Mouse (Mus musculus) forebrain, embryonic 15.5 days (tissue): Measurements from ENCODE around the gene Lgals3bp. TPM values are rescaled to one million over a fixed set of nuclear protein-coding genes. Genes with fewer than 3 reads are reported as not detected.

ENCODE experiments used
- ATAC-seq: fragments of 200-750 bp; cut with Nextera tagmentation; replicated peaks from 2 replicates; pipeline ENCODE4 v1.8.0; 2017; ENCODE audit warnings: mild to moderate bottlenecking, moderate TSS enrichment, moderate library complexity
- H3K27ac ChIP-seq: fragments of 300-500 bp; sonication (generic); replicated peaks from 2 replicates; pipeline ENCODE4 v1.5.1; 2015; ENCODE audit warnings: mild to moderate bottlenecking, inconsistent platforms
- H3K27me3 ChIP-seq: fragments of 300-500 bp; sonication (generic); 2 replicates; pipeline ENCODE4 v1.6.1; 2015; ENCODE audit warnings: inconsistent platforms
- H3K36me3 ChIP-seq: fragments of 300-500 bp; sonication (generic); 2 replicates; pipeline ENCODE4 v1.6.1; 2015; ENCODE audit warnings: mild to moderate bottlenecking, inconsistent platforms
- H3K4me1 ChIP-seq: fragments of 300-500 bp; sonication (generic); 2 replicates; pipeline ENCODE4 v1.6.1; 2015; ENCODE audit warnings: inconsistent platforms
- H3K4me2 ChIP-seq: fragments of 300-500 bp; sonication (generic); replicated peaks from 2 replicates; pipeline ENCODE4 v1.6.1; 2015; ENCODE audit warnings: mild to moderate bottlenecking, inconsistent platforms
- H3K4me3 ChIP-seq: fragments of 300-500 bp; sonication (generic); 2 replicates; pipeline ENCODE4 v1.5.1; 2015; ENCODE audit warnings: mild to moderate bottlenecking, inconsistent platforms
- H3K9ac ChIP-seq: fragments of 300-500 bp; sonication (generic); replicated peaks from 2 replicates; pipeline ENCODE4 v1.6.1; 2015; ENCODE audit warnings: mild to moderate bottlenecking, inconsistent platforms
- H3K9me3 ChIP-seq: fragments of 300-500 bp; sonication (generic); 2 replicates; pipeline ENCODE4 v1.6.1; 2016; ENCODE audit warnings: inconsistent platforms
- WGBS: fragments of 180-500 bp; shearing (Covaris S2); methylation state at CpG from one replicate; pipeline ENCODE4 v1.1.7; 2015; ENCODE audit warnings: mixed read lengths; 5-methylcytosine and 5-hydroxymethylcytosine counted together
- polyA plus RNA-seq: library from polyadenylated mRNA; unstranded; fragments of >200 nt; fragmentation: Nextera tagmentation; extraction: Ambion mirVana; gene quantifications from 2 replicates; pipeline ENCODE4 v1.2.1, GENCODE M21; 2015

Gene Lgals3bp
- polyA plus RNA-seq, 1 experiment from 2014 or later = 2.6 TPM

GRCm38 (mm10) chr11:118418834-118419504 lies 17.1 kb upstream of the Lgals3bp start, which contains the start of gene Cant1:
TSS of gene Cant1 (minus strand) at chr11:118419086.
- ATAC-seq = peak; percentile 95
- Histone ChIP-seq H3K27me3 (no peaks in the 10 kb centered on the region), H3K9ac (peak within 1 kb of the TSS; percentile 99), H3K4me1 (peaks cover 38% of the 10 kb centered on the region), H3K4me3 (peak within 1 kb of the TSS; percentile 97), H3K4me2 (peak within 1 kb of the TSS; percentile 84), H3K9me3 (no peaks in the 10 kb centered on the region), H3K27ac (peak within 1 kb of the TSS; percentile 69), H3K36me3 (peaks cover 5% of the 10 kb centered on the region; the same call in 1 of the 2 replicates)
- WGBS = under 1% methylated on average over 48 of the region's 50 CpGs

- Histone ChIP-seq H3K9me3 (no peaks in the 10 kb centered on the region), H3K27me3 (no peaks in the 10 kb centered on the region), H3K36me3 (peaks cover 5% of the 10 kb centered on the region; the same call in 1 of the 2 replicates), H3K4me3 (peak overlapping the region; percentile 97), H3K4me2 (peak overlapping the region; percentile 84), H3K9ac (peak overlapping the region; percentile 99), H3K27ac (peak overlapping the region; percentile 69), H3K4me1 (peaks cover 36% of the 10 kb centered on the region)
- ATAC-seq = peak; percentile 12
- WGBS = 3% methylated on average over 12 of the region's 12 CpGs
Observed at GRCm38 (mm10) chr11:118418442-118418833, 16.5 kb upstream of the Lgals3bp start.

- 93% methylated on average over 9 of the region's 9 CpGs for WGBS
- Histone ChIP-seq H3K9me3 (no peaks in the 10 kb centered on the region), H3K27me3 (no peaks in the 10 kb centered on the region), H3K9ac (no peak overlapping the region), H3K36me3 (peaks cover 5% of the 10 kb centered on the region; the same call in 1 of the 2 replicates), H3K4me3 (peak overlapping the region; percentile 97; the same call in 1 of the 2 replicates), H3K4me1 (peaks cover 39% of the 10 kb centered on the region), H3K4me2 (no peak overlapping the region; the same call in 1 of the 2 replicates), H3K27ac (no peak overlapping the region)
- ATAC-seq = no peak
Observed at GRCm38 (mm10) chr11:118417496-118417895, 15.6 kb upstream of the Lgals3bp start.

- peaks cover 44% of the 10 kb centered on the region for H3K4me1 ChIP-seq
- no peak overlapping the region for H3K4me2 ChIP-seq
- 90% methylated on average over 7 of the region's 7 CpGs for WGBS
- peaks cover 6% of the 10 kb centered on the region for H3K36me3 ChIP-seq
- no peak overlapping the region for H3K9ac ChIP-seq
- H3K27me3 ChIP-seq = no peaks in the 10 kb centered on the region
- H3K9me3 ChIP-seq = no peaks in the 10 kb centered on the region
- H3K27ac ChIP-seq = no peak overlapping the region
- no peak for ATAC-seq
- no peak overlapping the region for H3K4me3 ChIP-seq
Observed at GRCm38 (mm10) chr11:118416046-118416445, 14.2 kb upstream of the Lgals3bp start.

GRCm38 (mm10) chr11:118415630-118416029 lies 13.7 kb upstream of the Lgals3bp start:
- ATAC-seq = no peak
- Histone ChIP-seq H3K27ac (no peak overlapping the region), H3K4me2 (no peak overlapping the region), H3K27me3 (no peaks in the 10 kb centered on the region), H3K9me3 (no peaks in the 10 kb centered on the region), H3K36me3 (peaks cover 10% of the 10 kb centered on the region), H3K9ac (no peak overlapping the region), H3K4me1 (peaks cover 44% of the 10 kb centered on the region), H3K4me3 (no peak overlapping the region)
- 90% methylated on average over 6 of the region's 6 CpGs for WGBS

- no peaks in the 10 kb centered on the region for H3K9me3 ChIP-seq
- no peaks in the 10 kb centered on the region for H3K27me3 ChIP-seq
- peaks cover 39% of the 10 kb centered on the region for H3K4me1 ChIP-seq
- no peak overlapping the region for H3K9ac ChIP-seq
- H3K4me3 ChIP-seq = no peak overlapping the region
- WGBS = 92% methylated on average over 5 of the region's 5 CpGs
- H3K4me2 ChIP-seq = no peak overlapping the region
- peaks cover 17% of the 10 kb centered on the region for H3K36me3 ChIP-seq
- H3K27ac ChIP-seq = no peak overlapping the region
- no peak for ATAC-seq
Observed at GRCm38 (mm10) chr11:118414270-118414669, 12.4 kb upstream of the Lgals3bp start.

- Histone ChIP-seq H3K36me3 (peaks cover 17% of the 10 kb centered on the region), H3K4me1 (peaks cover 34% of the 10 kb centered on the region), H3K27ac (peak overlapping the region; percentile 51), H3K27me3 (no peaks in the 10 kb centered on the region), H3K9ac (no peak overlapping the region), H3K4me2 (no peak overlapping the region), H3K9me3 (no peaks in the 10 kb centered on the region), H3K4me3 (no peak overlapping the region)
- 72% methylated on average over 4 of the region's 4 CpGs for WGBS
- peak; percentile 53; the same call in 1 of the 2 replicates for ATAC-seq
Observed at GRCm38 (mm10) chr11:118413055-118413454, 11.2 kb upstream of the Lgals3bp start.

GRCm38 (mm10) chr11:118412601-118413000 lies 10.7 kb upstream of the Lgals3bp start:
- Histone ChIP-seq H3K4me1 (peaks cover 30% of the 10 kb centered on the region), H3K36me3 (peaks cover 20% of the 10 kb centered on the region), H3K9me3 (no peaks in the 10 kb centered on the region), H3K27ac (peak overlapping the region; percentile 51), H3K9ac (no peak overlapping the region), H3K4me2 (no peak overlapping the region), H3K27me3 (no peaks in the 10 kb centered on the region), H3K4me3 (no peak overlapping the region)
- ATAC-seq = no peak
- WGBS = 83% methylated on average over 2 of the region's 2 CpGs

- 89% methylated on average over 8 of the region's 8 CpGs for WGBS
- Histone ChIP-seq H3K4me2 (no peak overlapping the region), H3K9me3 (no peaks in the 10 kb centered on the region), H3K4me1 (peaks cover 21% of the 10 kb centered on the region), H3K9ac (no peak overlapping the region), H3K27ac (no peak overlapping the region), H3K27me3 (no peaks in the 10 kb centered on the region), H3K4me3 (no peak overlapping the region), H3K36me3 (peaks cover 29% of the 10 kb centered on the region)
- no peak for ATAC-seq
Observed at GRCm38 (mm10) chr11:118411271-118411670, 9.4 kb upstream of the Lgals3bp start.

GRCm38 (mm10) chr11:118410479-118410878 lies 8.6 kb upstream of the Lgals3bp start:
- Histone ChIP-seq H3K4me3 (no peak overlapping the region), H3K9me3 (no peaks in the 10 kb centered on the region), H3K27ac (no peak overlapping the region), H3K4me1 (peaks cover 21% of the 10 kb centered on the region), H3K9ac (no peak overlapping the region), H3K4me2 (no peak overlapping the region), H3K36me3 (peaks cover 31% of the 10 kb centered on the region), H3K27me3 (no peaks in the 10 kb centered on the region)
- 94% methylated on average over 10 of the region's 10 CpGs for WGBS
- no peak for ATAC-seq

- no peak overlapping the region for H3K27ac ChIP-seq
- peaks cover 21% of the 10 kb centered on the region for H3K4me1 ChIP-seq
- no peak for ATAC-seq
- WGBS = 78% methylated on average over 1 of the region's 1 CpGs
- no peaks in the 10 kb centered on the region for H3K9me3 ChIP-seq
- no peak overlapping the region for H3K4me3 ChIP-seq
- no peaks in the 10 kb centered on the region for H3K27me3 ChIP-seq
- H3K9ac ChIP-seq = no peak overlapping the region
- H3K36me3 ChIP-seq = peaks cover 32% of the 10 kb centered on the region
- no peak overlapping the region for H3K4me2 ChIP-seq
Observed at GRCm38 (mm10) chr11:118410073-118410444, 8.2 kb upstream of the Lgals3bp start.

- ATAC-seq = no peak
- no peaks in the 10 kb centered on the region for H3K9me3 ChIP-seq
- peaks cover 32% of the 10 kb centered on the region for H3K36me3 ChIP-seq
- no peak overlapping the region for H3K4me2 ChIP-seq
- 90% methylated on average over 12 of the region's 12 CpGs for WGBS
- H3K27me3 ChIP-seq = no peaks in the 10 kb centered on the region
- no peak overlapping the region for H3K9ac ChIP-seq
- H3K27ac ChIP-seq = no peak overlapping the region
- no peak overlapping the region for H3K4me3 ChIP-seq
- peaks cover 21% of the 10 kb centered on the region for H3K4me1 ChIP-seq
Observed at GRCm38 (mm10) chr11:118409106-118410072, 7.5 kb upstream of the Lgals3bp start.
